Mouse (Mus musculus) small intestine, adult 2 months (tissue): ENCODE data around the gene Ptrh2. TPM values are rescaled to one million over a fixed set of nuclear protein-coding genes. Genes with fewer than 3 reads are reported as not detected.

Source experiments
- H3K27ac ChIP-seq: fragments of 200-500 bp; 2 replicates; pipeline ENCODE4 v1.5.1; 2012; ENCODE audit warnings: low read depth, low read length, control low read depth, inconsistent platforms; ENCODE audit not compliant: insufficient read depth
- H3K27me3 ChIP-seq: fragments of 200-500 bp; 2 replicates; pipeline ENCODE4 v1.6.1; 2012; ENCODE audit warnings: mild to moderate bottlenecking, moderate library complexity, low read length, inconsistent platforms; ENCODE audit not compliant: control insufficient read depth, insufficient read depth
- H3K36me3 ChIP-seq: fragments of 200-500 bp; 2 replicates; pipeline ENCODE4 v1.6.1; 2012; ENCODE audit warnings: mild to moderate bottlenecking, low read length, control low read depth, inconsistent platforms; ENCODE audit not compliant: control insufficient read depth, insufficient read depth
- H3K4me1 ChIP-seq: fragments of 200-500 bp; 2 replicates; pipeline ENCODE4 v1.6.1; 2012; ENCODE audit warnings: low read length, inconsistent platforms, mixed read lengths; ENCODE audit not compliant: control insufficient read depth, insufficient read depth, insufficient read length
- H3K4me3 ChIP-seq: fragments of 200-500 bp; 2 replicates; pipeline ENCODE4 v1.5.1; 2012; ENCODE audit warnings: low read depth, mild to moderate bottlenecking, control low read depth, inconsistent platforms, low read length, moderate library complexity
- CTCF ChIP-seq: fragments of 200-500 bp; IDR thresholded peaks from 2 replicates; pipeline ENCODE4 v1.5.1; 2012; ENCODE audit warnings: low read depth, mild to moderate bottlenecking, control low read depth, inconsistent platforms, low read length, moderate library complexity, mixed read lengths; ENCODE audit not compliant: insufficient replicate concordance, insufficient read length; ENCODE audit errors: extremely low read depth
- POLR2A ChIP-seq: fragments of 200-500 bp; IDR thresholded peaks from 2 replicates; pipeline ENCODE4 v1.6.1; 2012; ENCODE audit warnings: low read depth, mild to moderate bottlenecking, control low read depth, inconsistent platforms, low read length, moderate library complexity
- WGBS: fragments of 180-500 bp; shearing (Covaris S2); methylation state at CpG from one replicate; pipeline ENCODE4 v1.1.7; 2018; 5-methylcytosine and 5-hydroxymethylcytosine counted together
- polyA plus RNA-seq: library from polyadenylated mRNA; depleted of rRNA; stranded (reverse); fragments of >200 nt; gene quantifications from 2 replicates; pipeline ENCODE4 v1.2.3, GENCODE M21; 2012

Ptrh2 gene
- polyA plus RNA-seq, 1 experiment = 1.5 TPM

DNA sequence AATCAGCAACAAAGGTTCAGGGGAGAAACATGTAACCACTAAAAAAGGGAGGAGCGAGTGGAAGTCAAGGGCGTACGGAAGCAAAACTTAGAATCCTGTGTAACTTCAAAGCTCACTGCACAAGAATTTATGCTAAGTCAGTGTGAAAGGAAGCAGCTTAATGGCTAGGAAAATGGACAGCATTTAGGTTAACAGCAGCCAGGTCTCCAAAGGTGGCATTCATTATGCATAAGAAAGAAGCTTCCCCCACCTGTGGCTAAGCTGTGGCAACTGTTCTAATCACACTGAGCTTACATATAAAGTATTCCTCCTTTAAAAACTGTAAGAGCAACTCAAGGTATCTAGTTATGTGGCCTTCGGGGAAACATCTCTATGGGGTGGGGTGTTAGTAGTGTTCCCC is 17.4 kb downstream of the Ptrh2 start:
- Histone ChIP-seq H3K4me3 (no peak overlapping the region), H3K27me3 (no peaks in the 10 kb centered on the region), H3K4me1 (no peaks in the 10 kb centered on the region), H3K36me3 (peaks cover 74% of the 10 kb centered on the region), H3K27ac (no peak overlapping the region)
- WGBS = 90% methylated on average over 4 of the region's 4 CpGs
- TF ChIP-seq POLR2A (no peak), CTCF (no peak)

DNA sequence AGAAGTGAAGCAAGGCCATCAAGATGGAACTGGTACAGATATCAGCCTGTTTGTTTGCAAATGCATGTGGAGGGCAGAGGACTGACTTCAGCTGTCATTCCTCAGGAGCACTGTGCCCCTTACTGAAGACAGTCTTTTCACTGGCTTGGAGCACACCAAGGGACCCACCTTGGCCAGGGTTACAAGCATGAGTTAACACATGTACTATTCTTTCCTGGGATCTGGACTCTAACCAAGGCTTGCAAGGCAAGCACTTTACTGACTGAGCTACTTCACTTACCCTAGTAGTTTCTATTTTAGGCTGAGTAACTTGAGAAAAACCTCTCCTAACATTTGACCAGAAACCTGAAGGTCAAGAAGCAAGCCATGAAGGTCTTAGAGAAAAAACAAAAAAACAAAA is 30.8 kb downstream of the Ptrh2 start:
- no peaks in the 10 kb centered on the region for H3K27me3 ChIP-seq
- H3K4me1 ChIP-seq = no peaks in the 10 kb centered on the region
- H3K36me3 ChIP-seq = peaks cover 69% of the 10 kb centered on the region
- no peak overlapping the region for H3K27ac ChIP-seq
- no peak overlapping the region for H3K4me3 ChIP-seq
- TF ChIP-seq POLR2A = no peak
- TF ChIP-seq CTCF = no peak

DNA sequence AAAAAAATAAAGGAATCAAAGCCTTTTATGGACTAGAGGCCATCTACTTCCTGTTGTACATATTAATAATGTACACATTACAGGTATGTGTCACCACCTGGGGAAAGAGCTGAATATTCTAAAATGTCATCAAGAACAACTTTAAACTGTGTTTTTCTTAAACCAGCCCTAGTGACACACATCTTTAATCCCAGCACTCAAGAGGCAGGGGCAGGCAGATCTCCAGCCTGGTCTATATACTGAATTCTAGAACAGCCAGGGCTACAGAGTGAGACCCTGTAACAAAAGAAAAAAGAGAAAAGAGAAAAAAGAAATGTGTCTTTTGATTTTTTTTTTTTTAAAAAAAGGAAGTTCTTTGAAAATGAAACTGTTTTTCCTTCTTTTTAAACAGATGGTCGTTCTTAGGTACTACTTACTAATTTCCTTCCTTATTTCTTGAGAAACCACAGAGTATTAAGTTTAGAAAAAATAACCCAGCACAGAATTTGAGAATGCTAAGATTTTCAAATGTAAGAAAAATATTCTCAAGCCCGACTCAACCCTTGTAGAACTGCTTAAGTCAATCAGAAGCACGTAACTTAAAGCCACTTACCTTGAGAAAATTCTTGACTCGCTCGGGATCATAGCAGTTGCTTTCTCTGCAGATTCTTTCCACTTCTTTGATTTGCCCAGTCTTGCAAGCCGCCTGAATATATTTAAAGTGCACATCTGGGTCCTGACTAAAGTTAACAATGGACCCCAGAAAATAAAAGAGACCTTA is 33.7 kb downstream of the Ptrh2 start:
- H3K27ac ChIP-seq = peak overlapping the region; percentile 55; the same call in 1 of the 2 replicates
- 75% methylated on average over 6 of the region's 6 CpGs for WGBS
- TF ChIP-seq POLR2A (no peak), CTCF (no peak)
- peaks cover 65% of the 10 kb centered on the region for H3K36me3 ChIP-seq
- no peak overlapping the region for H3K4me3 ChIP-seq
- H3K4me1 ChIP-seq = no peaks in the 10 kb centered on the region
- H3K27me3 ChIP-seq = no peaks in the 10 kb centered on the region

DNA sequence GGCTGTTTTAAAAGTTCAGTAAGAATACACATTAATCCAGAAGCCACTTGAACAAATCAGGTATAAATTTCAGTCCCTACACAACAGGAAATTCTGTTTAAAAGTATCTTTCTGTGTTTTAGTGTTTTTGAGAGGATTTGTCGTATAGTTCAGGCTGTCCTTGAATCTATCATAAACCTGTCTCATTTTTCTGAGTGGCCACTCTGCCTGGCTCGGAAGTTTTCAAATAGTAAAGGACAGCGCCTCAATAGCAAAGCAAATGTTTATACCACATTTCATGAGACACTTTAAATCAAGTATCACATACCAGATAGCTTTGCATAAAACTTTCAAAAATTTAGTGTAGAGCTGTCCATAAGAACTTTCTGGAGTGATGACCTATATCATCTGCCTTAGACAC is 34.6 kb downstream of the Ptrh2 start:
- 89% methylated on average over 3 of the region's 3 CpGs for WGBS
- Histone ChIP-seq H3K27me3 (no peaks in the 10 kb centered on the region), H3K4me3 (no peak overlapping the region), H3K36me3 (peaks cover 67% of the 10 kb centered on the region), H3K27ac (no peak overlapping the region), H3K4me1 (no peaks in the 10 kb centered on the region)
- no peak for TF ChIP-seq POLR2A
- no peak for TF ChIP-seq CTCF

DNA sequence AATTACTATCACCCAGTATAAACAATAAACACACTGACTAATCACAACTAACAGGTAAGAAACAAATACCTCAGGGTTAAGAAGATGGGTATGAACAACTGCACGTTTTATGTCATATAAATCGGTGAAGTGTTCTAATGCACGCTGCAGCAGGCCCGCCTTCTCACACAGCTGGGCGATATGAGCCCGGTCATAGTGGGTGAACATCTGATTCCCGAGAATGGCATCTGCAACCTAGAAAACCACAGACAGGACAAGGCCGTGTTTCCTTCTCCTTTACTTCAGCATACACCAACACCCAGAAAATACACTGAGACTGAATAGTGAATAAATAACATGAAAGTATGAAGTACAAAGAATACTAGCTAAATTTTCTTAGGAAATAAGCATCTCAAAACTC is 35.6 kb downstream of the Ptrh2 start:
- H3K4me1 ChIP-seq = no peaks in the 10 kb centered on the region
- no peak overlapping the region for H3K27ac ChIP-seq
- WGBS = 77% methylated on average over 8 of the region's 8 CpGs
- no peaks in the 10 kb centered on the region for H3K27me3 ChIP-seq
- no peak overlapping the region for H3K4me3 ChIP-seq
- TF ChIP-seq POLR2A (no peak), CTCF (no peak)
- peaks cover 70% of the 10 kb centered on the region for H3K36me3 ChIP-seq

DNA sequence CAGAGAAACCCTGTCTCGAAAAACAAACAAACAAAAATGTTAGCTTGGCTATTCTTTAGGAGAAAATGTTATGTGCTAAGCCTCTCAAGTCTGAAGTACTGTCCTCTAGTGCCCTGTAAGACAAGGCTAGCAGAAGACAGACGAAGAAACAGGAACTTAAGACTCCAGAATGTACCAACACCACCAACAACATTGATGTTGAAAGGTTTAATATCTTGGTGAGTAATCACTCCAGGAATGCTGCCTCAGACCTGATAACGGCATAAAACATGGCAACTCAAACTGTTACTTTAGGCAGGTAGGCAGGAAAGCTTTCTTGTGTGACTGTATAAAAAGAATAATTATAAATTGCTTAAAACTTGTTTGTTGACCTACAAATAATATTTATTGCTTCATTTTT is 40.2 kb downstream of the Ptrh2 start:
- no peak overlapping the region for H3K27ac ChIP-seq
- no peaks in the 10 kb centered on the region for H3K27me3 ChIP-seq
- 76% methylated on average over 3 of the region's 3 CpGs for WGBS
- H3K4me3 ChIP-seq = no peak overlapping the region
- no peaks in the 10 kb centered on the region for H3K4me1 ChIP-seq
- TF ChIP-seq POLR2A (no peak), CTCF (no peak)
- peaks cover 65% of the 10 kb centered on the region for H3K36me3 ChIP-seq

DNA sequence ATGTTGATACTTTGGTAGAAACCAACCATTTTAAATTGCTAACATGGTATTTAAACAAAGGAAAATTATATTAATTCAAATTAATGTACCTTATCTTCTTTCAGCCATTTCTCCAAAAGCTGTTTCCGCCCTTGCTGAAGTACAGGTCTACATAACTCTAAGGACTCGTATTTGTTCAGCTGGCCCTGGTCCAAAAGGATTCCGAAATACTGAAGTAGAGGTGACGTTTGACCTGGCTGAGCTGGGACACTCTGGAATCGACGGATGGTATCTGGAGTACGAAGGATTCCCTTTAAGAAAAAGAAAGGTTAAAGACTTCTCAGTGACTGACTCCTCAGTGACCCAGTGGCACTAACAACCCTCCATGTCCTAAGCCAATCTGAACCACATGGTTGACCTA is 41.2 kb downstream of the Ptrh2 start:
- Histone ChIP-seq H3K27ac (no peak overlapping the region), H3K4me3 (no peak overlapping the region), H3K4me1 (no peaks in the 10 kb centered on the region), H3K36me3 (peaks cover 62% of the 10 kb centered on the region), H3K27me3 (no peaks in the 10 kb centered on the region)
- TF ChIP-seq POLR2A = no peak
- TF ChIP-seq CTCF = no peak
- 56% methylated on average over 7 of the region's 7 CpGs for WGBS
